Mouse (Mus musculus): ENCODE measurements around the gene Cadm4.
"Not testable (repeated sequence)": the region's sequence is repeated elsewhere in the genome, so short reads cannot be mapped to it uniquely, and the experiment has no call there.

Gene Cadm4

DNA sequence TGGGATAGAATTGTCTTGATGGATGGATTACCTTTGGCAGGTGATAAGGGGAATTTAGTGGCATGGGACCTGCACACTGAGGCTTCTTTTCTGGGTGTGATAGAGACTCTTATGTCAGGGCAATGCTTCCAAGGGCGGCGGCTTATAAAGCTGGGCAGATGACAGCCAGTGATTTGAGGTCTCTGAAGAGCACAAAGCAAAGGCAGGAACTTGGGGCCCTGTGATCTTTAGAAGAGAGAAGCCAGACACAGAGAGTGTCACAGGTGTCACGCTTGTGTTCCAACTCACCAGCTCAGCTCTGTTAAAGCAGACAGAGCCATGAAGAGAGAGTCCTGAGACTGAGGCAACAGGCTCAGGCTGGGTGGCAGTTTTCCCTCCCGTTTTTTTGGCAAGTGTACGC, 13.9 kb upstream of the Cadm4 start:
- DNase-seq (ENCODE audit: low spot score) = no peak

DNA sequence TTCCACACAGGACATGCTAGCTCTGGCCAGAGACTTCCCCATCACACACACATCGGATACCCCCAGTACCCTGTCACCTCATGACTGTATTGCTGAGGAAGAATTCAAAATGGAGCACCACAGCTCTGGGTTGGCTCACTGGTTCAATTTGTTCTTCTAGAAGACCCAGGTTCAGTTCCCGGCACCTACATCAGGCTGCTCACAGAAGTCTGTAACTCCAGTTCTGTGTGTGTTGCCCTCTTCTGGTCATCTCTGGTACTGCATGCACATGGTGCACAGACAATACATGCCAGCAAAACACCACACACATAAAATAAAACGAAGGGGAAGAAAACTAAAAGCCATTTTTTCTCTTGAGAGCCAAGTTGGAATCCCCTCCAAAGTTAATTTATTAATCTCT, 12.7 kb upstream of the Cadm4 start:
- peak; percentile 18 for DNase-seq (ENCODE audit: low spot score)

DNA sequence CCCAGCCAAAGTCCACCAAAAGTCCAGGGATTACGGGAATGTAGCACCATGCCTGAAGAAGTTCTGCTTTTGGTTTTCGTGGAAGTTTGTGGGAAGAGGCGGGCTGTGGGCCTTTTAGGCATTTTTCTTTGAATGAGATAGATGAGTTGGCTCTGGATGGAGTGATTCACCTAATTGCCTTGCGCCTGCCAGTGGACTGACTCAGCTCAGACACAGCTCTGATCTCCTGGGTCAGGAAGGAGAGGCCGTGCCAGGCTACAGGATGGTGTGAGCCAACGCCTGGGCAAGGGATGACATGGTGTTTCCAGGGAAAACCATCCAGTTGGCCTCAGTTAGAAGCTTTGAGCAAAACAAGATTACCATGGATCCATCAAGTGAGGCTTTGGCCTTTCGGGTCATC, 11.5 kb upstream of the Cadm4 start:
- peak; percentile 39 for DNase-seq (ENCODE audit: low spot score)

DNA sequence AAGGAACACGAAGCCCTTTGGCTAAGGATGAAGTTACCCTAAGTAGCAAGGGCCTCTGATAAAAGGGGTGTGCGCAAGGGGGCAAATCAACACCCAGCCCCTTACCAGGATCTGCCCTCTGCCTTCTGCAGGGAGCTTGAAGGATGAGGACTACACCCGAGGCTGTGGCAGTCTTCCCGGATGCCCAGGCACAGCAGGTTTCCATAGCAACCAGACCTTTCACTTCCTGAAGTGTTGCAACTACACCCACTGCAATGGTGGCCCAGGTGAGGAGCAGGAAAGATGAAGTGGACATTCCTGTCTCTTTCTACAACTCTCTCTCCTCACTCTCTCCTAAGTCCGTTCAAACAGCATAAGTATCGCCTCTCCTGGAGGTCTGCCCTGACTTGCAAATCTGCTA, 9.4 kb upstream of the Cadm4 start:
- no peak for DNase-seq (ENCODE audit: low spot score)

DNA sequence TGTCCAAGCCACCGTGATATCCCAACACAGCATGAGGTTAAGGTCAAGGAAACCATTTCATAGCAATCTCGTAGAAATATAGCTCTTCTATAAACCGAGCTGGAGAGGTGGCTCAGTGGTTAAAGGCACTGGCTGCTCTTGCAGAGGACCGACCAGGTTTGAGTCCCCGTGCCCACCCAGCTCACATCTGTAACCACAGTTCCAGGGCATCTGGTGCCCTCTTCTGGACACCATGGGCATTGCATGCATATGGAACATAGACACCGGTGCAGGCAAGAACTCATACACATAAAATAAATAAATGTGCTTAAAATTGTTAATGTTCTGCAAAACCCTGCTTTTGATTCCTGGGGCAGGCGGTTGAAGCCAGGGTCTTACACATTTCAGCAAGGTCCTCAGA, 8.9 kb upstream of the Cadm4 start:
- DNase-seq (ENCODE audit: low spot score) = peak; percentile 24

DNA sequence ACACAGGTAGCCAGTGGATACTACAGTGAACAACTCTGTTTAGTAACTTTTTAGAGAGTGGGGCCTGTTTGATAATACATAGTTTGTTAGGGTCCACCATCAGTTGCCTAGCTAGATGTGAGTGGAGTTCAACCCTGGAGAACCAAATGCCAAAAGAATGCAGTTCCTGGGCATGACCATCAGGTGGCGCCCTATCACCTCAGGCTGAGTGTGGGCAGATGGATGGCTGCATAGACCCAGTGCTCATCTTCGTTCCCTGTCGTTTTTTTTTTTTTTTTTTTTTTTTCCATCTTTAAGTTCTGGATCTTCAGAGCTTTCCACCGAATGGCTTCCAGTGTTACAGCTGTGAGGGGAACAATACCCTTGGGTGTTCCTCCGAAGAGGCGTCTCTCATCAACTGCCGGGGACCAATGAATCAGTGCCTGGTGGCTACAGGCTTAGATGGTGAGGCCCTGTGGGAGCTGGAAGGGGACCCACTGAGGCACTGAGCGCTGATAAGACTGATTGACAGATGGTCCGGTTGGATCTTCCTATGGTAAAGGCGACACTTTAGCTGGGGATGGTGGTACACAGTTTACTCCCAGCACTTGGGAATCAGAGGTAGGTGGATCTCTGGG, 7.8 kb upstream of the Cadm4 start:
- DNase-seq (ENCODE audit: low spot score) = peak; percentile 64

DNA sequence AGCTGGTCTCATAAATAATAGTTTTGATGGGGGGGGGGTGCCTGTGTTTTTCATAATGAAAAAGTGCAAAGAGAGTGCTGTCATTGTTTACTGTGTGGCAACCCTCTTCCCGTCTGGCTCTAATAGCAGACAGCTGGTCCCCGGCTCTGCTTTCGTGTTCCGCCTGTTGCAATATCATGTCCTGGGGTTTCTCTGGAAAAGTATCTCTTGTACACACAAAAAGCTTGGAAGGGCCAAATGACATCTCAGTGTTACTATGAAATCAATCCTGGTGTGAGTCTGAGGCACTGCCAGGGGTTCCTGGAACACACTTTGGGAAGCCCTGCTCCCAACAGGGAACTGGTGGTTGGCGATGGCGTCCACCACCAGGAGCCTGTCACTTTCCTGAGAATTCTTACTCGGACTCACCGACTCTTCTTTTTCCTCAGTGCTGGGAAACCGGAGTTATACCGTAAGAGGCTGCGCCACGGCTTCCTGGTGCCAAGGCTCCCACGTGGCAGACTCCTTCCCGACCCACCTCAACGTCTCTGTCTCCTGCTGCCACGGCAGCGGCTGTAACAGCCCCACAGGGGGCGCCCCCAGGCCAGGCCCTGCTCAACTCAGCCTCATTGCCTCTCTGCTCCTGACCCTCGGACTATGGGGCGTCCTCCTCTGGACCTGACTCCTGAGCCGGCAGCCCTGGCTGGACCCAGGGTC, 6.9 kb upstream of the Cadm4 start:
- no peak for DNase-seq (ENCODE audit: low spot score)

DNA sequence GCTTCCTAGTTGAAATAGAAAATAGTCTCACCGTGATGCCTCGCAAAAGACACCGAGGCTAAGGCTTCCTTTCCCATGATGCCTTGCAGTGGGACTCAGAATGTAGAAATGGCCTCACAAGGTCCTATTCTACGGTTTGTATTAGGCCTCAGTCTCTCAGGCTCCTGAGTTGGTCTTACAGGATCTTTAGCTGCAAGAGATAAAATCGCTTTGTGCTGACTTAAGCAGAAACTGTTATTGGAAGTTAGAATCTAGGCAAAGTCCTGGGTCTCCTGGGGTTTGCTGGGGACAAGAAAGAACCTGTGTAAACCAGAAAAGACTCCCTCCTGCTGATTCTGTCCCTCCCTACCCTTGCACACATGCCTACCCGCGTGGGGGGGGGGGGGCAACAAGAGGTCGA, 5.5 kb upstream of the Cadm4 start:
- no peak for DNase-seq (ENCODE audit: low spot score)

DNA sequence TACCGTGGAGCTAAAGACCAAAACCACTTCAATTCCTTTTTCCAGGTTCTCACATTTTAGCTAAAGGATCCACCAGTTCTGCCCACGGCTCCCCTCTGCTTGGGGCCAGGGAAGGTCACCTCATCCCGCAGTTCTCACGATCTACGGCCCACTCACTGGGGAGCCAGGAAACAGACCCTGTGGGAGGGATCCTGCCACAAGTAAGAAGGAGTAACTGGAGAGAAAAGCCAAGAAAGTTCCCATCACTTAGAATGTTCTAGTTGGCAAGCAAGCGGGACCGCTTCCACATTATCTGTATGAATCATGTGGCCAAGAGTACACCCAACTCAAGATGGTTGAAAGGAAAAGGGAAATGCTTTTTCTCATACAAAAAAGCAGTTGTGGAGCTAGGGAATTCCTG, 5.0 kb upstream of the Cadm4 start:
- no peak for DNase-seq (ENCODE audit: low spot score)

DNA sequence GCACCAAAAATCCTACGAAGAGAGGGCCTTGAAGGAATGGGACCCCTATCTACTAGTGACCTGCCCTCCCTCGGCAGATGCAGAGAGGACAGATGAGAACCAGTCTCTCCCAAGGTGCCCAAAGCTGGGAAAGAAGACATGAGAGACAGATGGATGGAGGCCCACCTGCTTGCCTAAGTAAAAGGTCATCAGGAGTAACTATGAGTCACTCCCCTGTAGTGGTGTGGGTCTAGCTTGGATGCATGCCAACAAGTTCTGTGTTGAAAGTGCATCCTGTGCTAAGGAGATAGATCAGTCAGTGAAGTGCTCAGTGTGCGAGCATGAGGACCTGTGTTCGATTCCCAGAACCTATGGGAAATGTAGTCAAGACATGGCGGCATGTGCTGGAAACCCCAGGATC, 2.9 kb upstream of the Cadm4 start:
- DNase-seq (ENCODE audit: low spot score) = no peak

DNA sequence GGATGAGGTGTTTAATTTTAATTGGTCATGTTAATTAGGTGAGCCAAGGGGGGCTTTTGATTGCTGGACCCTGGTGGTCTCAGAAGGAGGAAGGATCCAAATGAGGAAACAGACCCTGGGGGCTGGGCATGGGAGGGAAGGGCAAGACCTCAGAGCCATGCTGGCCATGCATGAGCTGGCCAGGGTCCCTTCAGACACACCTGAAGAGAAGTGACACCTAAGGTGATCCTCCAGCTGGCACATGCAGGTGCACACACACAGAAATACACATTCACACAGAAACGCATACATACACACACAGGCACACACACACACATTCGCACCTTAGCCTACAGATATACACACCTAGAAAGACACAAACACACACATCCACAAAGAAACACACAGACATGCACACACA, 2.1 kb upstream of the Cadm4 start:
- DNase-seq (ENCODE audit: low spot score) = no peak

DNA sequence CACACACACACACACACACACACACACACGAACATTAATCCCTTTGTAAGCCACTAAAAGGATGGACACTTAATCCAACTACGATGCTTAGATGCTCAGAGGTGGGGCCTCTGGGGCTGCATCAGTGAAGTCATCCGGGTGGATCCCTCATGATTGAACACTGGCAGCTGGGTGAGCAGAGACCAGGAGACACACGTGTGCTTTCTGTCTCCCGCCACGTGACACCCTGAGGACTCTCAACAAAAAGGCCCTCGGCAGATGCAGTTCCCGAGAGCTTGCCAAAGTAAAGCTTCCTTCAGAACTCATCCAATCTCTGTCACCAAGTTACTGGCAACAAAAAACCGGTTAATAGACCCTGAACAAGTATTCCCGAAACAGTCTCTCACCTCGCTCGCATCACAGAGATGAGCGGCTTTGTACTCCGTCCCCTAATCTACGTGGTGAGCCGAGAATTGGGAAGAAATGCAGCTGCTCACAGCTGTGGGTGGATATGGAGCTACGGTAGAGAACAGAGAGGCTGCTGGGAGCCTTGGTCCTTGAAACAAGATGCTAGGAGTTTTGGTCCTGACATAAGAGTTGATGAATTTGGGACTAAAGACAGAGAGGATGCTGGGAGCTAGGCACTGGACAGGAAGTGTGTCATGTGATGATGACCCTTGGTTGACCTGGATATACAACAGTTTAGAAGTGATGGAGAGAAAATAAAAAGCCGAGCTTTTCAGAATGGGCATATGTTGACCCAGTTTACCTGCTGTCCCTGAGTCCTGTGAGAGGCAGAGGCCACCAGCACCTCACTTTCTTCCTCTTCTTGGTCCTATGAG, 1.5 kb upstream of the Cadm4 start:
- no peak for DNase-seq (ENCODE audit: low spot score)

DNA sequence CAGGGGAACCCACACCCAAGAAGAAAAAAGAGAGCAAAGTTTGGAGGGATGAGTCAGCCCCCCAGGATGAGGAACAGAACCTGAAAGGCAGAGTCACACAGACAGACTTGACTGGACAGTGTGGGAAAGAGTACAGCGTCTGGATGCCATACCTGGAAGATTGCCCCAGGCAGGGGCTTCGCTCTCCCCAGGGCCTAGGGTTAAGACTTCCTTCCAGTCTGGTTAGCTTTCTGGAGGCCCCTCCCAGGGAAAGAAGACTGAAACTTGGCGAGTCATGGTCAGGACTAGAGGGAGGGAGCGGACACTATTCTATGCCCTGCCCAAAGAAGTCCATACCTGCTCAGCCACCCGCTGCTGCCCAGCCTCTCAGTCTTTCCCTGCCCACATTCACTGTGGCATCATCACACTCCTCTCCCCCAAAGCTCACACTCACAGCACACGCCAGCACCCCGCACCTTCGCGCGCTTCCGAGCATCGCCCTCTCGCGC, 793 bp upstream of the Cadm4 start:
- DNase-seq (ENCODE audit: low spot score) = no peak

DNA sequence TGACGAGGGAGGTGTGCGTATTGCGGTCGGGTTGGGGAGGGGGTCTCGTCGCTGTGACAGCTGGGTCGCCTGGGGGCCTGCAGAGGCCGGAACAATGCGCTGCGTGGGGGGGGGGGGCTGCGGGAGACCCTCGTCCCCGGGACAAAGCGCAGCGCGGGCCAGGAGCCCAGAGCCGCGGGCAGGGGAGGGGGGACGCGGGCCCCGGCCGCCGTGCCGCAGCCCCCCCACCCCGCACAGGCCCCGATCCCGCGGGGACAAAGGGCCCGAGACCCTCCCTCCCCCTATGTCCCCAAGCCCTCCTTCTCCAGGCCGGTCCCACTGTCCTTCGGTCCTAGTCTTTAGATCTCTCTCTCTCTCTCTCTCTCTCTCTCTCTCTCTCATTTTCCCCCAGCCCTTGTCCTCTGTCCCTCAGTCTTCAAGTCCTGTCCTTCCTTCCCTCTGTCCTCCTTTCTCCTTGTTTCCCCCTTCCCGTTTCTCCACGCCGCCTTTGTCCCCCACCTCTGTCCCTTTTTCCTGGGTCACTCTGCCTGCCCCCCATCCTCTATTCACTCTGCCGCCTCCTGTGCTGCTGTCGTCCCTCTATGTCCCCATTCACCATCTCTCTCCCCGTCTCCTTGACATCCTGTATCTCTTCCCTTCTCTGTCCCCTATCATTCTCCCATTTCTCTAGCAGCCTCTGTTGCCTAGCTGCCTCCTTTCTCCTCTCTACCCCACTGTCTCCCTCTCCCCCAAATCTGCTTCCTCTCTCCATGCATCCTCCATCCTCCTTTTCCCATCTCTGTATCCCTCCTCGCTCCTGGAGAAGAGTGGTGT, 591 bp downstream of the Cadm4 start:
- no peak for DNase-seq (ENCODE audit: low spot score)

DNA sequence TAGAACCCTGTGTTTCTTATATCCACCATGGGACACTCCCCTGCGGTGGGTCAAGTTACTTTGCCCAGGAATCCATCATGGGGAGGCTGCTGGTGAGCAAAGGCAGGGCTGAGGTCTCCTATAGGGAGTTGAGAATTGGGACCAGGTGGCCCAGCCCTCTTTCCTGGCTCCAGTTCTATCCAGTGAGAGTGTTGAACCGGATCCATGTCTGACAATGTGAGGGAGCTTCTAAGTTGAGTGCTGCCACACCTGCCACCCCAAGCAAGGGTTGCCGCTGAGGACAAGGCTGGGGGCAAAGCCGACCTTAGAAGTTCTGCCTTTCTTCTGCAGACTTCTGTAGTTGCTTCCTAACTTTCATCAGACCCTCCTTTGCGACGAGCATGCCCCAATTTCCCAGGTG, 1.5 kb downstream of the Cadm4 start:
- DNase-seq (ENCODE audit: low spot score) = not testable (repeated sequence)

DNA sequence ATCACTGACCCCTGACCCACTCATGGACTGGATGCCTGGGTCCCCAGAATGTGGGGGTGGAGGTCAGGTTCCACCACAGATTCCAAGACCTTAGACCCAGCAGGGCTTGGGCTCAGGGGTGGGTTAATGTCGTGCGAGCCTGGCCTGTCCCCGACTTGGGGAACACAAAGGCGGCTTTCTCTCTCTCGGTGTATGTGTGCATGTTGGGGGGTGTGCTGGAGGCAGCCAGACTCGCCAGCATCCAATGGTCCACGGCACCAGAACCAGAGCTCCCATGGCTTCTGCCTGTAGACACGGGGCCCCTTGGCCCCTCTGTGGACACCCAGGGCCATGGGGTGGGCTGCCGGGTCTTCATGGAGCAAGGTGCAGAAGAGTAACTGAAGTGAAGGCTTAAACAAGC, 3.7 kb downstream of the Cadm4 start:
- DNase-seq (ENCODE audit: low spot score) = no peak

DNA sequence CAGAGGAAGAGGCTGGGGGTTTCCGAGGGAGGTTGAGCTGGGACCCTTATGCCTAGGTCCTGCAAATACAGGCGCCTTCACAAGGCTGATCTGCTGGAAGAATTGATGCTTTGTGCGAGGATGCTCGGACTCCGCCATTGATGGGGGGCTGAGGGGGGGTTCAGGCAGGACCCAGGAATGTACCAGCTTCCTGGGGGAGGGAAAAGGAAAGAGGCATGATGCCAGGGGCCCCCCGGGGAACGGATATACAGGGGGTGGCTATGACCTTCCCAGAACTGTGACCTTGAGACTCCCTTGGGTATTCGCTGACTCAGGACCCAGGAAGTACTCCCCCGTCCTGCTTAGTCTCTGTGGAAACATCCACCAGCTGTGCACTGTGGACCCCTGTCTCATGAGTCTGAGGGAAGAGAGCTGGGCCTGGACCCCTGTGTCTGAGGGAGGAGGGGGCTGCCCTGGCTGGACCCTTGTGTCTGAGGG, 4.9 kb downstream of the Cadm4 start:
- DNase-seq (ENCODE audit: low spot score) = no peak

DNA sequence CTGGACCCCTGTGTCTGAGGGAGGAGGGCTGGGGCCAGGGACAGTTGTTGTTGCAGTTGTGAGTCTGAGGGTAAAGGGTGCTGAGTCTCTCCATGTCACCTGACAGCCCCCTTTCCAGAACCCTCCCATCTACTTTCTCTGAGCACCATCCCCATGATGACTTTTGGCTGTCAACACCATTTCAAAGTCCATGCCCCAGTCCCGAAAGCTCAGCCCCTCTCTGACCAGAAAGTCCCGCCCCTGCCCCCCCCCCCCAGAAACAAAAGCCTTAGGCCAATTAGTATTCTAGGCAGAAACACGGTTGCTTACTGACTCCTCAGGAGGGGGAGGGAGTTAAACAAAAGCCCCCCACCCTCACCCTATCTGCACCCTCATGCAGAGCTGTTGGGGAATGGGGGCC, 5.6 kb downstream of the Cadm4 start:
- DNase-seq (ENCODE audit: low spot score) = no peak

DNA sequence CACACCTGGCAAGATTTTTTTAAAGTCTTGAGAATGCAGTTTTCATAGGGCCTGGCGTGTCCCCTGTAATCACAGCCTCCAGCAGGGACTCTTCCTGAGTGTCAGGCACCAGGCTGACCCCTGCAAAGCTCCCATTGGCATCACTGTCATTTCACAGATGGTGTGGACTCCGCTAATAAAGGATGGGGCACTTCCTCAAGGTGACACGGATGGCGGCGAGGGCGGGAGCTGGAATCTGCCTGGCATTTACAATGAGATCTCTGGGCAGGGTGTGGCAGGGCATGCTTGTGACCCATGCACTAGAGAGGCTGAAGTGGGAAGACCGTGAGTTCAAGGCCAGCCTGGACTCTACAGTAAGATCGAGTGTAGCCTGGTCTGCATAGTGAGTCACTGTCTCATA, 6.5 kb downstream of the Cadm4 start:
- no peak for DNase-seq (ENCODE audit: low spot score)

DNA sequence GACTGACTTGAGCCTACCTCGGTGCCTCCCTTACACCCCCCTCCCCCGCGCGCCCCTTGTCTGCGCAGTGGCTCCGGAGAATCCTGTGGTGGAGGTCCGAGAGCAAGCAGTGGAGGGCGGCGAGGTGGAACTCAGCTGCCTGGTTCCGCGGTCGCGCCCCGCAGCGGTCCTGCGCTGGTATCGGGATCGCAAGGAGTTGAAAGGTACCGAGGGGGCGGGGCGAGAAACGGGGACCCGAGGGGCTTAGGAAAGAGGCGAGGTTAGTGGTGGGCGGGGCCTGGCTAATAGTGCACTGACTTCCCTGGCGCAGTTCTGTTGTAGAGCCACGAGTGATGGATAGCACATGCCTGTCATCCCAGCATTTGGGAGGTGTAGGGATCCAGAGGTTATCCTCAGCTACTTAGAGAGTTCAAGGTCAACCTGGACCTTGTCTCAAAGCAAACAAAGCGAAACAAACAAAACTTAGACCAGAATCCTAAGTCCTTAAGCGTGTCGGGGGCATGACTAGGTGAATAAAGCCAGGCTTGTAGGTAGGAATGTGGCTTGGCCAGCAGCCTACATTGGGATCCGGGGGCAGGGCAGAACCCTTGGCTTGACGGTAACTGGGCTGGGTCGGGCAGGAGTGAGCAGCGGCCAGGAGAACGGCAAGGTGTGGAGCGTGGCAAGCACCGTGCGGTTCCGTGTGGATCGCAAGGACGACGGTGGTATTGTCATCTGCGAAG, 18.2 kb downstream of the Cadm4 start:
- DNase-seq (ENCODE audit: low spot score) = no peak

DNA sequence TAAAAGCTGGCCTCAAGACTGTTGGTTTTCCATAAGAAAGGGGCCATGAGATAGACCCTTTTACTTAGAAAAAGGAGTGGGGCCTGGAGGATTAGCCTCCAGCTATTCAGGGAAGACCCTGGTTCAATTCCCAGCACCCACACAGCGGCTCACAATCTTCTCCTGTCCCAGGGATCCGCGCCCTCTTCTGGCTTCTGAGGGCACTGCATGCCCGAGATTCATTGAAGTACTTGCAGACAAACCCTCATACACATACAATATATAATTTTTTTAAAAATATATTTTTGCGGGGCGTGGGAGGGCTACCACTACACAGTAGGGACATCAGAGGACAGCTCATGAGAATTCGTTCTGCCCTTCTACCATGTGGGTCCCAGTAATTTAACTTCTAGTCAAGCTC, 19.1 kb downstream of the Cadm4 start:
- DNase-seq (ENCODE audit: low spot score) = no peak

DNA sequence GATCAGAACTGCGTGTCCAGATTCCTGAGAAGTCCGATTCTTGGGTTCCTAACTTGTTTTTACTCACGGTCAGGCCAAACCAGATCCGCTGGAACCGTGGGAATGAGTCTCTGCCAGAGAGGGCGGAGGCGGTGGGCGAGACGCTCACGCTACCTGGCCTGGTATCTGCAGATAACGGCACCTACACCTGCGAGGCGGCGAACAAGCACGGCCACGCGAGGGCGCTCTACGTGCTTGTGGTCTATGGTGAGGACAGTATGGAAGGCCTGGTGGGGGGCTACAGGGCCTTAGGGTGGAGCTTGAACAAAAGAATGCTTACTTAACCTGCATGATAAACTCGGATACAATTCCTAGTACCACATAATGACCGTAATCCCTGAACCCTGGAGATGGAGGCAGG, 19.7 kb downstream of the Cadm4 start:
- DNase-seq (ENCODE audit: low spot score) = peak; percentile 23

All from lung, postnatal 25 days (tissue).